Mouse (Mus musculus) layer of hippocampus, postnatal 14 days (tissue): ENCODE data around the gene Mycbp2. TPM values are rescaled to one million over a fixed set of nuclear protein-coding genes. Genes with fewer than 3 reads are reported as not detected.

Source experiments
- DNase-seq, 2 experiments: peaks; one replicate each; pipeline ENCODE4 v3.0.0; 2021 to 2022; ENCODE audit warnings: low spot score in 2 of 2, mixed read lengths in 1 of 2
- long read RNA-seq, 2 experiments: library from polyadenylated mRNA; stranded (forward); transcript quantifications; one replicate each; pipeline ENCODE4 v2.0.0; 2021
- total RNA-seq, 2 experiments: library from RNA; stranded (reverse); gene quantifications; 2 replicates each; pipeline ENCODE4 v1.2.3; 2021

Mycbp2 gene
- total RNA-seq = 100 to 1,000 TPM; 148 to 157 TPM
- long read RNA-seq, experiment 1, partial matches to known transcripts = 7 of 14 reads
- long read RNA-seq, experiment 1, other reads (novel, unspliced or antisense) = 7 of 14 reads
- long read RNA-seq, experiment 2, partial matches to known transcripts = 13 of 19 reads
- long read RNA-seq, experiment 2, other reads (novel, unspliced or antisense) = 6 of 19 reads

DNA sequence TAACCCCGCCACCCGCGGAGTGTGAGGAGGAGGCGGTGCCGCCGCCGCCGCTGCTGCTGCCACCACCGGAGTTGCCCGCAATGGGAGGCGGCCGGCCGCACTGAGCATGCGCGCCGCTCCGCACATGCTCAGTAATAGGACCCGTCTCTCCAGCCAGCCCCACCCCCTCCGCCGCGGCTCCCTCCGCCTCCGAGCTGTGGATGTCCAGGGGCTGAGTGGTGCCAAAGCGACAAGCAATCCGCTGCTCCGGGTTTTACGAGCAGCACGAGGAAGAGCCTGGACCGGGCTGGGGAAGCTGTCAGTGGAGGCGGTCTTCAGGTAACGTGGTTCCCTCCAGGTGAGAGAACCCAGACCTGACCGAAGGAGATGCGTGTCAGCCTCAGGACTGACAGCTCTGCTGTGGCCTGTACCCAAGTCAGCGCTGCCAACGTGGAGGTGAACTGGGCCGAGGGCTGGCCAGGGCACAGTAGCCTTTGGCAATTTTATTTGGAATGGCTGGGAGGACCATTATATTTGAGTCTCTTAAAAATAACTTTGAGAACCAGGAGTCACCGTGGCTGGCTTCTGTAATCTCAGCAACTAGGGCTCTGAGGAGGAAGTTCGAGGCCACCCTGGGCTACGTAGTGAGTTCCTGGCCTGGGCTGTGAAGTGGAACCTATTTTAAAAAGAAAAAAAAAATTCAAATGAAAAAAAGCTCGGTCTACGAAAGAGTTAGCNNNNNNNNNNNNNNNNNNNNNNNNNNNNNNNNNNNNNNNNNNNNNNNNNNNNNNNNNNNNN, at the start of gene Mycbp2:
Gene Mycbp2 (minus strand): TSS at position 86 of the 777 bp plus-strand sequence.
- DNase-seq = peak; percentile 96 to 98

DNA sequence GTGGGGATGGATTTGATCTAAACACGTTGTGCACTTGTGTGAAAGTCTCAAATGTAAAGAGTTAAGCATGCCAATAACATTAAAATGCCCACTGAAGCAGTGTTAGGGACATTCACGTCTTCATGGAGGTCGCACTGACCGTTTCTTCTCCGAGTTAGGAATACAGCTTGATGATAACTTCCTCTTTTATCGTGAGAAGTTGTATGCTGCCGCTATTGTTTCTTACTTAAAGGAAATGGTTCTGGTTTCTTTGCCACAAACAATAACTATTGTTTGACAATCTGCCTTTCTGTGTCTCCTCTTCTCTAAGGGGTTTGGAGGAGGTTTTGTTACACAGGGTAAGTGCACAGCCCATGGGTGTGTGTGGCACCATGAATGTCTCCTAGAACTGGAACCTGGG, 45.8 kb upstream of the Mycbp2 start:
- no peak for DNase-seq

DNA sequence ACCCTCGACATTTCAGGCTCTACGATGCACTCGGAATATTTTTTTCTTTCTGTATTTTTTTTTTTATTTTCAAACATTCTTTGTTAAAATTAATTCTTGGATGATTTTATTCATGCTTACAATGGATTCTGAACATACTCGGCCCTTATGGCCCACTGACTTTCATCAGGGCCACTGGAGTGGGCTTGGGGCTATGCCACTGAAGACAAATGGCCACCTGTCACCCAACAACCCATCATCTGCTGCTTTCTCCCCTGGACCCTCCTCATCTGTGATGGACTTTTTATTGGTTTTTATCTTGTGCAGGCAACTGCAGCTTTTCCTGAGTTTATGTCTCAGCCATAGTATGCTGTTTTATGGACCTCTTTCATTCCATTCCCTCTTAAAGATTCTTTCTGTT, 40.8 kb upstream of the Mycbp2 start:
- no peak for DNase-seq

DNA sequence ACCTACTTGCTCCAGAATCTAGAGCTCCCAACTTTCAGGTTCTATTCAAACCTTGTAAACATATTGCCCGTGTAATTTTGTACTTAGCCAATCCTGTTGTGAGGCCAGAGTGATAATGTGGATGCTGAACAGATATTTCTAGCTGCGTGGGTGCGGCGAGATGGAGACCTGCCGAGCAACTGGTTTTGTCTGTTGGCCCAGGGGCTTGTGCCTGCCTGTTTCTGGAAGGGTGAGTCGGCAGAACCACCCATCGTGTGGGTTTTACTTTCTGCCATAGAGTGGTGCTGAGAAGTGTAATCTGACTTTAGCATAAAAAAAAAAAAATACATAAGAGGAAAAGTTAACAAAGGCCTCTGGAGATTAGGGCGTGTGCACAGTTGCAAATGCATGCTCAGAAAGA, 40.3 kb upstream of the Mycbp2 start:
- DNase-seq = peak in 1 of 2 experiments; percentile 42

DNA sequence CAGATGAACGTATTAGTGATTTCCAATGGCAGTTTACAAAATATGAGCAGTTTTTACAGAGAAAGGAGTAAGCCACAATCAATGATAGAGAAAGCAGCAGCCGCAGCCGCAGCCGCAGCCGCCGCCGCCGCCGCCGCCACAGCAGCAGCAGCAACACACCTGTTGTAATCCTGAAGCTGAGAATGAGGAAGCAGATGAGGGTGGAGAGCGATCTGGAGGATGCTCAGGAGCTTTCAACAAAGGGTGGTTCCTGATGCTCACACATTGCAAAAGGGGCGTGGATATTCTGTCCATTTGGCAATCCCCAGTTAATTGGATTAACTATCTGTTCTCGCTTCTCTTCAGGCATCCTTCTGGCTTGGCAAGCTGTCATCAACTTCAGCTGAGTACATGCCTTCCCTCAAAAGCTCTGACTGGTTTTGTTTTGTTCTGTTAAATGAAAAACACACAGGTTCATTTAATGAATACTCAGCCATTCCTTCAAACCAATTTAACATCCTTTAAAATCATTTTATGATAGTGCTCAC, 38.5 kb upstream of the Mycbp2 start:
- peak; percentile 20 to 35 for DNase-seq

DNA sequence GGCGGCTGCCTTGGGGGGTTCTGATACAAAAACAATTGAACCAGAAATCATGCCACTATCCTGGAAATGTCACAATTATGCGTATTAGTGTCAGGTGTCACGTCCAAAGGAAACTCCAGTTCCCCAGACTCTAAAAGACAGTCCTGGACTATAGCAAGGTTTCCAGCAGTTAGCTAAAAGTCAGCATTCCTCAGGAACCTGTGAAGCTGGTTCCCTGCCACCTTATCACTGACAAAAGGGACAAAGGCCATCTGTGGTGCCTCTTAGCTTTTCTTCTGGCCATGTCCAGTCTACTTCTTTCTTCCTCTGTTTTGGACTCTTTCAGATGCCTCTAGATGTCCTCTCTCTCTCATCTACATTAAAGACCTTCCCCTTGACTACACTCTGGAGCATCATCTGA, 32.1 kb upstream of the Mycbp2 start:
- DNase-seq = no peak

DNA sequence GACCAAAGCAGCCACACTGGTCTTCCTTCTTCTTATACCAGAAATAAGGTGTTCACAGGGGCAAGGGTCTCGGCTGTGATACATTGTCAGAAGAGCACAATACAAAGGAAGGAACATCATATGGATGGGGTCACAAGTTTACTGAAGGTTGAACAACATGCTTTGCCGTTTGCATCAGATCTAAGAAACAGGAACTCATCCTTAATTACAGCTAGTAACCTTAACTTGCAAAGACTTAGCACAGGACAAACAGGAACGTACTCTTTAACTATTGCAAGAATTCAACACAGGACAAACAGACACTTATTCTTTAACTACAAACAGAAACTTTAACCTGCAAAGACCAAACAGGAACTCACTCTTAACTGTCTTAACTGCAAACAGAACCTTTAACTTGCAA, 30.2 kb upstream of the Mycbp2 start:
- no peak for DNase-seq

DNA sequence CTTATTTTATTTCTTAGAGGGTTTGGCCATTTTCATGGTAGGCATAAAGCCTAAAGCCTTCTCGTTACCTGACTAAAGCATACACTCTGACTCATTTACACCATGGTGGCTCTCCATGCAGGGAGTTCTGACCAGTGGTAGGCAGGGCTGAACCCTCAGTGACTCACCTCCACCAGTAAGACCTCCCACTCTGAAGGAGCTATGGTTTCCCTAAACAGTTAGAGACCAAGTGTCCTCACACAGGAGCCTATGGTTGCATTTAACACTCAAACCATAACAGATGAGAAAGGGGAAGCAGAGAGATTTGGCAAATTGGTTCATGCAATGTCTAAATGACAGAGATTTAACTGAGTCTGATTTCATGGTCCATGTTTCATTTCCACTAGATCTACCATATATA, 28.9 kb upstream of the Mycbp2 start:
- no peak for DNase-seq

DNA sequence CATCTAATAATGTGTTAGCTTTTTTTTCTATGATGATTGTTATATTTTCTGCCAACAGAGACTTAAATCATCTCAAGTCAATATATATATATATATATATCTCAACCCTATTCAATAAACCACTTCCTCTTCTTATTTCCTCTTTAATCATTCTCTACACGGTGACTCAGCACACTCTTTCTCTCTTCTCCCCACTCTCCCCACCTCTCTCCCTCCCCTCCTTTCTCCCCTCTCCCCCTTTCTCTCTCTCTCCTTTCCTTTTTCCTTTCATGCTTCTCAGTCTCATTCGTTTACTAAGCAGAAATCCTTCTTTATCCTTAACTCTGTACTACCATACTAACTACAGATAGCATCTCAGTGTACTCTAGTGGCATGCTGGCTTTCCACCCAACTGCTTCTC, 16.6 kb upstream of the Mycbp2 start:
- DNase-seq = no peak

DNA sequence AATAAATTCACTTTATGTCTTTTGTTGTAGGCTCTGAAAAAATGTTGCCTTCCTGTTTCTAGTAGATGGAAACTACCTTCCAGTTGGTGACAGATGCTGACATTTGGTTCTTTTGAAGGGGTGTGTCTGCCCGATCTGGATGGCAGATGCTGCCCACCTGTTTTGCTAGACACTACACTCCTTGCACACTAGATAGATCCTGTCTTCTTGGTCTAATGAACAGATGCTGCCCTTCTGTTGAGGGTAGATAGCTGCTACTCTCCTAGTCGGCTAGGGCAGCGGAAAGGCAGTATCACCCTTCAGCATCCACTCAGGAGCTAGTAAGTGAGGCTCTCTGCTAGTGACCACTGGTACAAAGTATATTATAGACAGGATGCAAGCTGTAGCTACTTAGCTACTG, 9.5 kb upstream of the Mycbp2 start:
- no peak for DNase-seq

DNA sequence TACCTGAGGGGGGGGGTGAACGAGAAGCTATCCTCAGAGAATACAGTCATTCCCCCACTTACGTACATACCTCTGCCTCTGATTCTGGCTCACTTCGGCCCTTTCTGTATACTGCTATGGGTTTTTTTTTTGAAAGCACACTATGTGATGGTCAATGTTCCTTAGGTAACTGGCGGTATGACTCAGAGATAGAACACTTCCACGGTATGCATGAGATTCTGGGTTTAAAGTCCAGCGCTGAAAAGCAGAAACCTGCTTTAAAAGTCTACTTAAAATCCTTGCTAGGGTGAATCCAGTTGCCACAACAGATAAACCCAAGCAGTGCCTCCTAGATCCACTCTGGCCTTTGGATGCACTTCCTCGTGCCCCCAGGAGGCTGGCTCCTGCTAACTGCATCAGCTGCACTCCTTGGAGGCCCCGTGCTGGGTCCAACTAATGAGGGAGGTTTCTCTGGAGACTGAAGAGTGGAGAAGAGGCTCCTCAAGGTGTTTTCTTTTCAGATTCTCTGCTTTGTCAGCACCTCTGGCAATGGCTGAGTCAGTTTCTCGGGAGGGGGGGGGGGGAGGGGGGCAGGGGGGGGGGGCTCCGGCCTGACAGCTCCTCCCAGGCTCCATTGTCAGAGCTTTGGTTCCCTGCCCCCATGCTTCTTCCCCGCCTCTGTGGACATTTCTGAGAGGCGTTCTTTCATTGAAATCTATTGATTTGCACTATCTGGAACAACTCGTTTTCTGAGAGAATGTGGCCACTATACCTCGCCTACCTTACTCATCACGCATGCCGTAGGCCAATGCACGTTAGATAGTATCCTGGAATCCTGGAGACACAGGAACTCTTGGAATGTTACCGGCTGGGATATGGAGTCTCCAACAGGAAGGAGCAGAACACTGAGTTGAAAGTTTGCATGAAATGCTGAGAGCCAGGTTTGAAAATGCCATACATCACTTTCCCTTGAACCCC, 8.1 kb upstream of the Mycbp2 start:
- DNase-seq = no peak

DNA sequence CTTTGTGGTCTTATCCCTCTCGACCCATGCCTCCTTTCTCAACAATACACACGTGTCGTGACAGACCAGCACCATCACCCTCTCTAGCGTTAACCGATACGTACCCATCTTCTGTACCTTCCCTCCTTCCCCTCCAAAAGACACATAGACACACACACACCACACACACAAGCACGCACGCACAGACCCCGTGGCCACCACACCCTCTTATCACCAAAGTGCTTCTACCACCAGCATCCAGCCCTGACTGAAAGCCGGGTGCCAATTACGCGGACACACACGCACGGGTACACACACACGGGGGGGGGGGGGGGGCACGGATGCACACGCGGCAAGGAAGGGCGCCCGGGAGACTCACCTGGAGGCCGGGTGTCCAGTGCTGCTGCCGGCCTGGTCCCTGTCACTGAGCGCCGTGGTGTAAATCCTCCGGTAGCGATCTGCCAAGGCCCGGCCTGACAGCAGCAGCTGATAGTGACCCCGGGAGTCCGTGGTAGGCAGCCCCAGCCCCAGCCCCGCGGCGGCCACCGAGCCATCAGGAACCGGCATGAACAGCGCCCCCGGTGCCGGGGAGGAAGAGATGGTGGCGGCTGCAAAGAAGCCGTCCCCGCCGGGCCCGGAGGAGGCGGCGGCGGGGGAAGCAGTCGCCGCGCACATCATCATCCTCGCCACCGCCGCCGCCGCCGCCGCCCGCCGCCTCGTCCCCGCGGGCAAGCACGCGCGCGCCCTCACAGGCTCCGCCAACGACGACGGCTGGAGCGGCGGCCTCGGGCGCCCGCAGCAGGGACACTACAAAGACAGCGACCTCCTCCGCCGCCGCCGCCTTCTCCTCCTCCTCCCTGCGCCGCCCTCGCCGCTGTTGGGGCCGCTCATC, 521 bp downstream of the Mycbp2 start:
- DNase-seq = peak; percentile 32 to 46

DNA sequence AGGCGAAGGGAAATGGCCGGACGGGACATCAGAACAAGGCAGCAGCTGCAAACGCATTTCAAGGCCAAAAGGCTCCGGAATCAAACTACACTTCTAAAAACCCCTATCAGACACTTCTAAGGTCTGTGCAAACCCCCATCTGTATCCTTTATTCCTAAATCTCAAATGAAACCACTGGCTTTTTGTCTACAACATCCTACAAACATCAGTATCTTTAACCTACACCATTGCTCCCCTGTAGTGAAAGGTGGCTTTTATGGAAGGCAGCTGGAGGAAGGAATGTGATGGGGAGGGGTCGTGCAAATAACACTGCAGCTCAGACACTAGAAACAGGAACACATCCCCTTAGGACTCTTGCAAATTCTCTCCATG, 1.1 kb downstream of the Mycbp2 start:
- no peak for DNase-seq

DNA sequence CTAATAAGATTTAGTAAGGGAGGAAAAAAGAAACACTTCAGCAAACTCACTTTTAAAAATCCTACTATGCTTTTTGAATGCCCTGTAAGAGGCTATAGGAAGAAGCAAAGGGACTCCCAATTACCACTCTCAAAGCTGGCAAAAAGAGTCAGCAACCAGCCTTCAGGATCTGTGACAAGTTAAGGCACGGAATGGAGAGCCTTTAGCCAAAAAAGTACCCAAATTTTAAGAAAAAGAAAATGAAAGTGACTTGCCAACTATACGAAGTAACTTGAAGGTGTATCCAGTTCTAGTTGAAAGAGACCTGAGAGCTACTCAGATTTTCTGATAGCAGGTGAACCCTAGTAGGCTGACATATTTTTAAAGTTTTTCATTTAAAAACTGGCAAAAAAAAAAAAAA, 1.6 kb downstream of the Mycbp2 start:
- DNase-seq = no peak

DNA sequence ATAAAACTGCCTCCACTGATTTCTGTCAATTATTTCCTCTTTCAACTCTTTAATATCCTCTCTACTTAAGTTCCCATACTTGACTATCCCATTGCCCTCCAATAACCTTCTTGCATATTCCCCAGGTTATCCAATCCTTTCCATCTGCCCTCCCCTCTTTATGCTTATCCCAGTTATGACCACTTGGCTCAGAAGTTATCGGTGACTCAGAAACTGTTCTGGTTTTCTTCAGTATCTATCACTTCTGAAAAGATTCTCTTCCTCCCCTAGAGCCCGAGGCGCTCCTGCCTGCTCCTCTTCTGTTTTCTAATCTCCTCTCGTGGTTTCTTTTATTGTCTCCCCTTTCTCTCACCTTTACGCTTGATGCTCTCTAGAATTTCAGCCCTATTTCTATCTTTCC, 2.8 kb downstream of the Mycbp2 start:
- no peak for DNase-seq

DNA sequence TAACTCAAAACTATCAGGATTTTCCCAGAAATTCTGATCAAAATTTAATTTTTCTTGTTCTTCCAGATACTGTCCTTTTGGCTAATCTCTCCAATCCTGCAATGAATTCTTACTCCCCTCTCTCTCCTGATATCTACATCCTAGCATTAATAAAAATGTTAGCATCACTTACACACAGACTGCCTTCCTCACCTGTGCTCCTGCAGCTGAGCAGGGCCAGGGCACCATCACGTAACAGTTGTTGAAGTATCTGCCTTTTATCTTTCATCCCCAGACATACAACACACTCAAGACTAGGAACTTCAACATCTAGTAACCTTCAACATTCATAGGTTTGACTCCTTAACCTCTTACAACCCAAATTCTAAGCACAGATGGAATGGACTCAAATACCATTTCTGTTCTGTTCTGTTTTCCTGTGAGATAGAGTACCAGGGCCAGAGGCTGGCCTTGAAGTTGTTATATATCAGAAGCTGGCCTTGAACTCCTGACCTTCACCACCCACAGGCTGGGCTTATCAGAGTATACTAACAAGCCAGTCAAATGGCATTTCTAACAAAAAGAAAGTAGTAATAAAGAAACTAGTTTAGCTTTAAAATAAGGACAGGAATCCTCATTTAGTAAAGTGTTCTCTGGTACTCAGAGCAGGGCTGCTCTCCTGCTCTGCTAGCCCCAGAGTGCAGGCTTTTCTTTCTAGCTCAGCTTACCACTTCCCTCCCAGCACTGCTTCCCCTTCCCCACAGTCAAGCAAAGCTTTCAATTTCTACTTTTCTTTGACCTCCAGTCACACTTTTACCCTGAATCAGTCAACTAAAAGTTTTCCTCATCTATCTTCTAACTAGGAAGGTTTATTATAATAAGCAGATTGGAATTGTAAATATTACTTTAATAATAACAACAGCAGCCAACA, 5.0 kb downstream of the Mycbp2 start:
- DNase-seq = no peak

DNA sequence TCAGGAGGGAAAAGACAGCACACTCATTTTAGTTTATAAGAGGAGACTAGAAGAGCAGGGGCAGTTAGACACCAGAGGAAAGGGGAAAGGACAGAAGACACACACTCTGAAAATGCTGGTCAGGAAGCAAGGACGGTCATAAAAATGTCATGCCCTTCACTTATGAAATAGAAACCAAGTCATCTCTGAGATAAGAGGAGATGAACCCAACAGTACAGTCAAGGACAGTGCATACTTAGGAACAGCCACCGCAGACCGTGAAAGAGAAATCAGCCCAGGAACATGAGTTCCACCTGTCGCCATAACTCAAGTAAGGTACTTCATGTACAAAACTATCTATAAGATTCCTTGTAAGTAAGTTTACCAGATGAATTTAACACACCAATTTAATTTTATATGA, 33.7 kb downstream of the Mycbp2 start:
- DNase-seq = no peak

DNA sequence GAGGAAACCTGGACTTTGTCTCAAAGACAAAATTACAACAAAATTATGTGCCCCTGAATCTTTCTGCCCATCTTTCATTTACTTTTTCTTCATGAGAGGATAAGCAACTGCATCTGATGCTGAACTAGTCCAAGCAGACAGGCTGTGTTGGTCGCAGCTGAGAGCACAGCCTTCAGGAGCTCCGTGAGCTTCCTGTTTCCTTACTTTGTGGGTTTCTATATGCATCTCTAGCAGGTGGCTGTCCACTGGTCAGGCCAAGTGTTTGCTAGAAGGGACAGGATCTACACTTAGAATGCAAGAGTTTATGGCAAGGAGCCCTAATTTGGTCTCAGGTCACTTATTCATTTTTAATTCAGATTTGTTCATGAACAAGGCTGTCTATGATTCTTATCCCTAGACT, 50.4 kb downstream of the Mycbp2 start:
- no peak for DNase-seq

DNA sequence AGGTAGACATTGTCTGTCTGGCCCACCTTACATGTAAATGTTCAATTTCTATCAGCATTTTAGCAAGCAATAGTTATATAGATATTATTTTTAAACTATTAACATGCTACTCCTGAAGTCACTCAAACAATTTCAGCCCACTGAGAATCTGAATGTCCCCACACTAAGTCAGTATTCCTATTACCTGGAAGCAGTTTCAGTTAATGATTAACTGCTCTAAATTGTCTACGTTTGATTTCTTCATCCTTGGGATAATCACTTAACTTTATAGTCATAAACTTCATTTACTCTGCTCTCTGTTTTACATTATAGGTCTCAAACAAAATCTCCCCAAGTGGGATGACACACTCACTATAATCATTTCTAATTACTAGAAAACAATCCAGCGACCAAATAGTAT, 60.0 kb downstream of the Mycbp2 start:
- DNase-seq = no peak

DNA sequence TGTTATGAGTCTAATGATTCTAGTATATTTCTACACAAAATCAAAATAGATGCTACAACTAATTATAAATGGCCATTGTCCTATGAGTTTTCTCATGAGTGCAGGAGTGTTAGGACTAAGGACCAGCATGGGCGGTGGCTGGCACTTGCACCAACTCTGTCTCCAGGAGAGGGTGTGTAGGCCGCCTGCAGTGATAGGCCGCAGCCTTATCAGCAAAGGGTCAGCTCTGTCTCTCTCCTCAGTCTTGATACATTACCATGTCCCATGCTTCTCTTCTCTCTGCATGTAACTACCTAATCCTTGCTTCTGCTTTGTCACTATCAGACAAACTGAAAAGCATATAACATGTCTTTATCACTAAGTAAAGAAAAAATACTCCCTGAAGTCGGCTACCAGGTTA, 69.9 kb downstream of the Mycbp2 start:
- no peak for DNase-seq
